Mouse (Mus musculus): ENCODE measurements around the gene Hist1h2an. TPM values are rescaled to one million over a fixed set of nuclear protein-coding genes. Genes with fewer than 3 reads are reported as not detected.
"Not testable (repeated sequence)": the region's sequence is repeated elsewhere in the genome, so short reads cannot be mapped to it uniquely, and the experiment has no call there.

Hist1h2an gene
- polyA plus RNA-seq (2015; fragmentation: Nextera tagmentation; extraction: Ambion mirVana) = 1.8 and 2.8 TPM in 2 replicates

GRCm38 (mm10) chr13:21786899-21787629, at the start of gene Hist1h2an, which contains the start of gene Hist1h2bp:
TSS of gene Hist1h2an (minus strand) at chr13:21787218.
TSS of gene Hist1h2bp (plus strand) at chr13:21787461.
- H3K36me3 ChIP-seq, H3K27me3 ChIP-seq, H3K9me3 ChIP-seq: not testable (repeated sequence)
- Histone ChIP-seq H3K4me3 (peak within 1 kb of the TSS; percentile 37), H3K27ac (peak within 1 kb of the TSS; percentile 79), H3K4me1 (replicated peaks) (peaks cover 36% of the 10 kb centered on the region), H3K9ac (peak within 1 kb of the TSS; percentile 64), H3K4me2 (peak within 1 kb of the TSS; percentile 60)
- 1% methylated on average over 41 of the region's 63 CpGs for WGBS
- peak; percentile 97 for ATAC-seq (ENCODE audit: low FRiP score)

- not testable (repeated sequence) for H3K4me1 ChIP-seq (replicated peaks); H3K4me2 ChIP-seq; H3K36me3 ChIP-seq; H3K9ac ChIP-seq; H3K27ac ChIP-seq; H3K9me3 ChIP-seq; H3K27me3 ChIP-seq; H3K4me3 ChIP-seq
- ATAC-seq (ENCODE audit: low FRiP score) = peak; percentile 97
- WGBS = no CpG with 5 or more reads among the region's 24 CpGs
These were observed 46.4 kb upstream of the Hist1h2an start, which contains the start of the genes Hist1h2ap and Hist1h2br for GRCm38 (mm10) chr13:21833461-21833860. TSS of gene Hist1h2ap (minus strand) at chr13:21833507. TSS of gene Hist1h2br (plus strand) at chr13:21833743.

GRCm38 (mm10) chr13:21831418-21832394, 44.7 kb upstream of the Hist1h2an start, which contains the start of gene Hist1h4n:
TSS of gene Hist1h4n (minus strand) at chr13:21832196.
- not testable (repeated sequence) for H3K36me3 ChIP-seq; H3K4me1 ChIP-seq (replicated peaks); H3K9ac ChIP-seq; H3K27me3 ChIP-seq; H3K9me3 ChIP-seq; H3K27ac ChIP-seq
- Histone ChIP-seq H3K4me2 (peak within 1 kb of the TSS; percentile 47), H3K4me3 (peak within 1 kb of the TSS; percentile 27)
- WGBS = under 1% methylated on average over 25 of the region's 58 CpGs
- ATAC-seq (ENCODE audit: low FRiP score) = peak; percentile 85

GRCm38 (mm10) chr13:21830344-21830743, 43.3 kb upstream of the Hist1h2an start:
- Histone ChIP-seq H3K27me3 (no peaks in the 10 kb centered on the region), H3K36me3 (no peaks in the 10 kb centered on the region), H3K4me3 (no peak overlapping the region), H3K4me2 (no peak overlapping the region), H3K9ac (no peak overlapping the region), H3K4me1 (replicated peaks) (no peaks in the 10 kb centered on the region), H3K9me3 (no peaks in the 10 kb centered on the region), H3K27ac (no peak overlapping the region)
- 89% methylated on average over 10 of the region's 10 CpGs for WGBS
- ATAC-seq (ENCODE audit: low FRiP score) = no peak

- Histone ChIP-seq H3K27me3 (no peaks in the 10 kb centered on the region), H3K9ac (no peak overlapping the region), H3K4me3 (no peak overlapping the region), H3K4me2 (no peak overlapping the region), H3K36me3 (no peaks in the 10 kb centered on the region), H3K9me3 (no peaks in the 10 kb centered on the region), H3K4me1 (replicated peaks) (no peaks in the 10 kb centered on the region), H3K27ac (no peak overlapping the region)
- WGBS = 88% methylated on average over 3 of the region's 3 CpGs
- no peak for ATAC-seq (ENCODE audit: low FRiP score)
These were observed 41.5 kb upstream of the Hist1h2an start for GRCm38 (mm10) chr13:21828511-21828910.

- H3K4me1 ChIP-seq (replicated peaks); ATAC-seq (ENCODE audit: low FRiP score); H3K36me3 ChIP-seq; H3K27me3 ChIP-seq; H3K9me3 ChIP-seq; H3K4me3 ChIP-seq; H3K27ac ChIP-seq; H3K9ac ChIP-seq; H3K4me2 ChIP-seq: not testable (repeated sequence)
- 69% methylated on average over 7 of the region's 16 CpGs for WGBS
These were observed 33.3 kb upstream of the Hist1h2an start for GRCm38 (mm10) chr13:21820082-21820890.

GRCm38 (mm10) chr13:21812092-21812491, 25.1 kb upstream of the Hist1h2an start:
- not testable (repeated sequence) for H3K27ac ChIP-seq; H3K4me1 ChIP-seq (replicated peaks); H3K27me3 ChIP-seq; H3K36me3 ChIP-seq; H3K9ac ChIP-seq; H3K9me3 ChIP-seq
- peak; percentile 27 for ATAC-seq (ENCODE audit: low FRiP score)
- WGBS = 0% methylated on average over 14 of the region's 14 CpGs
- H3K4me2 ChIP-seq = peak overlapping the region; percentile 50
- peak overlapping the region; percentile 21 for H3K4me3 ChIP-seq

GRCm38 (mm10) chr13:21811539-21811938, 24.5 kb upstream of the Hist1h2an start, which contains the start of gene Hist1h4m:
TSS of gene Hist1h4m (plus strand) at chr13:21811746.
- not testable (repeated sequence) for H3K27ac ChIP-seq; H3K27me3 ChIP-seq; H3K4me1 ChIP-seq (replicated peaks); H3K9ac ChIP-seq; H3K36me3 ChIP-seq; H3K9me3 ChIP-seq
- Histone ChIP-seq H3K4me3 (peak within 1 kb of the TSS; percentile 21), H3K4me2 (peak within 1 kb of the TSS; percentile 50)
- WGBS = no CpG with 5 or more reads among the region's 24 CpGs
- ATAC-seq (ENCODE audit: low FRiP score) = peak; percentile 69

- not testable (repeated sequence) for H3K4me3 ChIP-seq; H3K9me3 ChIP-seq; H3K36me3 ChIP-seq; H3K4me2 ChIP-seq; H3K27me3 ChIP-seq; H3K27ac ChIP-seq; H3K4me1 ChIP-seq (replicated peaks); H3K9ac ChIP-seq
- WGBS = no CpG with 5 or more reads among the region's 8 CpGs
- ATAC-seq (ENCODE audit: low FRiP score) = peak; percentile 11; the same call in 1 of the 2 replicates
These were observed 24.1 kb upstream of the Hist1h2an start for GRCm38 (mm10) chr13:21811074-21811473.

GRCm38 (mm10) chr13:21810073-21810472, 23.1 kb upstream of the Hist1h2an start, which contains the start of the genes Hist1h2bq and Hist1h2ao:
TSS of gene Hist1h2bq (minus strand) at chr13:21810197.
TSS of gene Hist1h2ao (plus strand) at chr13:21810465.
- not testable (repeated sequence) for H3K4me1 ChIP-seq (replicated peaks); H3K36me3 ChIP-seq; H3K4me2 ChIP-seq; H3K9ac ChIP-seq; H3K4me3 ChIP-seq; H3K27ac ChIP-seq; H3K9me3 ChIP-seq; H3K27me3 ChIP-seq
- WGBS = no CpG with 5 or more reads among the region's 23 CpGs
- ATAC-seq (ENCODE audit: low FRiP score) = peak; percentile 98

- H3K36me3 ChIP-seq; H3K27me3 ChIP-seq; H3K27ac ChIP-seq; H3K9ac ChIP-seq; H3K4me3 ChIP-seq; H3K4me1 ChIP-seq (replicated peaks); ATAC-seq (ENCODE audit: low FRiP score); H3K4me2 ChIP-seq; H3K9me3 ChIP-seq: not testable (repeated sequence)
- no CpG with 5 or more reads among the region's 4 CpGs for WGBS
These were observed 16.0 kb upstream of the Hist1h2an start for GRCm38 (mm10) chr13:21803058-21803457.

All from hindbrain, embryonic 13.5 days (tissue).